Mouse (Mus musculus) heart, adult 2 months (tissue): Measurements from ENCODE around the gene Hras. TPM values are rescaled to one million over a fixed set of nuclear protein-coding genes. Genes with fewer than 3 reads are reported as not detected.
A peak's percentile ranks its signal among the peaks of the same experiment; 100 is the strongest.

Experiments
- DNase-seq, 2 experiments: peaks; one replicate each; pipeline ENCODE4 v3.0.0; 2021
- H3K27ac ChIP-seq: fragments of 200-600 bp; 2 replicates; pipeline ENCODE4 v1.8.1; 2022
- H3K27me3 ChIP-seq: fragments of 200-500 bp; 2 replicates; pipeline ENCODE4 v1.6.1; 2012; ENCODE audit warnings: mild to moderate bottlenecking, low read length, inconsistent platforms, mixed read lengths; ENCODE audit not compliant: control insufficient read depth, insufficient read depth
- H3K36me3 ChIP-seq: fragments of 200-500 bp; 2 replicates; pipeline ENCODE4 v1.6.1; 2012; ENCODE audit warnings: low read length, inconsistent platforms; ENCODE audit not compliant: control insufficient read depth, insufficient read depth
- H3K4me1 ChIP-seq: fragments of 200-500 bp; 2 replicates; pipeline ENCODE4 v1.6.1; 2011; ENCODE audit warnings: low read length; ENCODE audit not compliant: control insufficient read depth, insufficient read depth
- H3K4me3 ChIP-seq: fragments of 200-600 bp; 2 replicates; pipeline ENCODE4 v1.8.1; 2022
- H3K79me2 ChIP-seq: fragments of 200-500 bp; replicated peaks from 2 replicates; pipeline ENCODE4 v1.6.1; 2012; ENCODE audit warnings: mild to moderate bottlenecking, inconsistent platforms, low read length, moderate library complexity, mixed read lengths; ENCODE audit not compliant: control insufficient read depth, insufficient read depth
- H3K9ac ChIP-seq: fragments of 200-500 bp; 2 replicates; pipeline ENCODE4 v1.6.1; 2012; ENCODE audit warnings: low read depth, mild to moderate bottlenecking, control low read depth, inconsistent platforms, low read length, mixed read lengths
- CTCF ChIP-seq: fragments of 200-600 bp; IDR thresholded peaks from 2 replicates; pipeline ENCODE4 v1.8.1; 2022; ENCODE audit warnings: antibody characterized with exemption, mild to moderate bottlenecking, moderate library complexity
- EP300 ChIP-seq: fragments of 200-500 bp; IDR thresholded peaks from 2 replicates; pipeline ENCODE4 v1.6.1; 2011; ENCODE audit warnings: low read depth, low read length, control low read depth; ENCODE audit not compliant: insufficient read depth
- POLR2A ChIP-seq: fragments of 200-500 bp; IDR thresholded peaks from 2 replicates; pipeline ENCODE4 v1.6.1; 2011; ENCODE audit warnings: mild to moderate bottlenecking, low read depth, low read length, control low read depth; ENCODE audit not compliant: insufficient read depth
- WGBS: fragments of 180-500 bp; shearing (Covaris S2); methylation state at CpG from one replicate; pipeline ENCODE4 v1.1.7; 2018; 5-methylcytosine and 5-hydroxymethylcytosine counted together
- intact Hi-C: fragments of 180-260 bp; cut with DNase I; formaldehyde crosslinking; loops from one replicate; pipeline ENCODE4 v1.15.1; 2025
- microRNA-seq, 2 experiments: library from miRNA; unstranded; fragments of <30 nt; microRNA quantifications; one replicate each; pipeline ENCODE4 v1.2.0; 2021
- polyA plus RNA-seq: library from polyadenylated mRNA; depleted of rRNA; stranded (reverse); fragments of >200 nt; gene quantifications from 2 replicates; pipeline ENCODE4 v1.2.3, GENCODE M21; 2012; rRNA removed
- total RNA-seq, 2 experiments: library from RNA; stranded (reverse); gene quantifications; 2 replicates each; pipeline ENCODE4 v1.2.3; 2021

Gene Hras
- total and polyA plus RNA-seq, 3 experiments: 63.7 to 105 (median 90.8) TPM

- no peak for DNase-seq
- Histone ChIP-seq H3K4me1 (peaks cover 2% of the 10 kb centered on the region; the same call in 1 of the 2 replicates), H3K27ac (no peak overlapping the region), H3K27me3 (no peaks in the 10 kb centered on the region), H3K9ac (no peak overlapping the region), H3K79me2 (0 out of 2 replicates have a peak, but pooled peaks cover 2% of the 10 kb centered on the region), H3K36me3 (no peaks in the 10 kb centered on the region), H3K4me3 (no peak overlapping the region)
- intact Hi-C loops: no loop called here
- WGBS: 81% methylated on average over 2 of the region's 2 CpGs
- TF ChIP-seq POLR2A: no peak
- TF ChIP-seq EP300: no peak
- no peak for TF ChIP-seq CTCF
Observed at GRCm38 (mm10) chr7:141143861-141144260, 49.9 kb downstream of the Hras start.

- H3K4me3 ChIP-seq: no peak overlapping the region
- no peak overlapping the region for H3K9ac ChIP-seq
- intact Hi-C loops: no loop called here
- H3K4me1 ChIP-seq: peaks cover 2% of the 10 kb centered on the region; the same call in 1 of the 2 replicates
- no peaks in the 10 kb centered on the region for H3K36me3 ChIP-seq
- H3K27ac ChIP-seq: no peak overlapping the region
- 0 out of 2 replicates have a peak, but pooled peaks cover 3% of the 10 kb centered on the region for H3K79me2 ChIP-seq
- TF ChIP-seq POLR2A: no peak
- TF ChIP-seq CTCF: peak; percentile 62
- TF ChIP-seq EP300: no peak
- WGBS: 59% methylated on average over 5 of the region's 5 CpGs
- H3K27me3 ChIP-seq: no peaks in the 10 kb centered on the region
- DNase-seq: no peak
Observed at GRCm38 (mm10) chr7:141143112-141143511, 50.7 kb downstream of the Hras start.

GRCm38 (mm10) chr7:141141326-141141725, 52.5 kb downstream of the Hras start:
- Histone ChIP-seq H3K4me3 (no peak overlapping the region), H3K27me3 (no peaks in the 10 kb centered on the region), H3K79me2 (peaks cover 3% of the 10 kb centered on the region; the same call in 1 of the 2 replicates), H3K4me1 (peaks cover 2% of the 10 kb centered on the region; the same call in 1 of the 2 replicates), H3K27ac (no peak overlapping the region), H3K9ac (no peak overlapping the region), H3K36me3 (no peaks in the 10 kb centered on the region; the same call in 1 of the 2 replicates)
- WGBS: 80% methylated on average over 4 of the region's 4 CpGs
- TF ChIP-seq EP300 (no peak), CTCF (no peak), POLR2A (no peak)
- intact Hi-C loops: no loop called here
- DNase-seq: no peak

Small RNA genes within 50 kb of the gene (microRNA-seq; reads per million reads assigned to microRNA genes)
- gene Mir210: 109 to 471 reads per million in 2 experiments

Other genes starting within 250 kb of the Hras start
- gene Ifitm5, start 243.7 kb downstream of the Hras start, total RNA-seq: under 1 TPM; 0.32 to 0.34 TPM
- gene Ifitm5, start 243.7 kb downstream of the Hras start, polyA plus RNA-seq: 1.1 and 2.0 TPM in 2 replicates
- gene Gm45717, start 238.1 kb downstream of the Hras start, total RNA-seq: not detected
- gene Gm45717, start 238.1 kb downstream of the Hras start, polyA plus RNA-seq: not detected in 2 replicates
- 100 to 1,000 TPM; 107 to 113 TPM for gene Ifitm2, start 238.0 kb downstream of the Hras start, total RNA-seq
- 368 and 425 TPM in 2 replicates for gene Ifitm2, start 238.0 kb downstream of the Hras start, polyA plus RNA-seq
- 1 to 10 TPM; 6.1 to 7.7 TPM for gene Ifitm1, start 226.8 kb downstream of the Hras start, total RNA-seq
- gene Ifitm1, start 226.8 kb downstream of the Hras start, polyA plus RNA-seq: 16.1 and 52.2 TPM in 2 replicates
- 100 to 1,000 TPM; 115 to 123 TPM for gene Ifitm3, start 183.2 kb downstream of the Hras start, total RNA-seq
- 274 and 332 TPM in 2 replicates for gene Ifitm3, start 183.2 kb downstream of the Hras start, polyA plus RNA-seq
- gene Ifitm6, start 176.1 kb downstream of the Hras start, total RNA-seq: 1 to 10 TPM in 1 of 2 experiments, under 1 TPM in 1; 0.36 to 1.0 TPM
- 4.6 and 5.1 TPM in 2 replicates for gene Ifitm6, start 176.1 kb downstream of the Hras start, polyA plus RNA-seq
- not detected for gene Gm17387, start 164.9 kb downstream of the Hras start, total RNA-seq
- not detected in 2 replicates for gene Gm17387, start 164.9 kb downstream of the Hras start, polyA plus RNA-seq
- gene B4galnt4, start 132.9 kb downstream of the Hras start, total RNA-seq: under 1 TPM in 1 of 2 experiments, not detected in 1; 0.07 TPM
- 0.04 and 0.06 TPM in 2 replicates for gene B4galnt4, start 132.9 kb downstream of the Hras start, polyA plus RNA-seq
- gene Pkp3, start 115.8 kb downstream of the Hras start, total RNA-seq: under 1 TPM; 0.20 to 0.21 TPM
- gene Pkp3, start 115.8 kb downstream of the Hras start, polyA plus RNA-seq: 0.35 and 1.6 TPM in 2 replicates
- 1 to 10 TPM; 4.5 to 7.0 TPM for gene Sigirr, start 93.4 kb downstream of the Hras start, total RNA-seq
- gene Sigirr, start 93.4 kb downstream of the Hras start, polyA plus RNA-seq: 9.4 and 10.2 TPM in 2 replicates
- gene Ano9, start 76.2 kb downstream of the Hras start, total RNA-seq: under 1 TPM in 1 of 2 experiments, not detected in 1; 0.39 TPM
- 0.09 and 0.53 TPM in 2 replicates for gene Ano9, start 76.2 kb downstream of the Hras start, polyA plus RNA-seq
- gene Ptdss2, start 71.6 kb downstream of the Hras start, total RNA-seq: 10 to 100 TPM; 25.9 to 29.7 TPM
- gene Ptdss2, start 71.6 kb downstream of the Hras start, polyA plus RNA-seq: 22.4 and 39.2 TPM in 2 replicates
- 10 to 100 TPM; 62.9 to 73.9 TPM for gene Rnh1, start 21.1 kb downstream of the Hras start, total RNA-seq
- 73.2 and 96.7 TPM in 2 replicates for gene Rnh1, start 21.1 kb downstream of the Hras start, polyA plus RNA-seq
- gene Lrrc56, start 152 bp upstream of the Hras start, total RNA-seq: 1 to 10 TPM; 2.3 to 3.1 TPM
- gene Lrrc56, start 152 bp upstream of the Hras start, polyA plus RNA-seq: 4.6 and 4.9 TPM in 2 replicates
- gene Lmntd2, start 20.1 kb upstream of the Hras start, total RNA-seq: not detected
- 0.18 and 0.20 TPM in 2 replicates for gene Lmntd2, start 20.1 kb upstream of the Hras start, polyA plus RNA-seq
- under 1 TPM; 0.25 to 0.42 TPM for gene Rassf7, start 21.9 kb upstream of the Hras start, total RNA-seq
- gene Rassf7, start 21.9 kb upstream of the Hras start, polyA plus RNA-seq: 2.2 and 3.3 TPM in 2 replicates
- gene Phrf1, start 34.8 kb upstream of the Hras start, total RNA-seq: 10 to 100 TPM; 26.8 to 32.1 TPM
- 8.9 and 10.2 TPM in 2 replicates for gene Phrf1, start 34.8 kb upstream of the Hras start, polyA plus RNA-seq
- 1 to 10 TPM; 3.3 to 3.4 TPM for gene Irf7, start 72.5 kb upstream of the Hras start, total RNA-seq
- gene Irf7, start 72.5 kb upstream of the Hras start, polyA plus RNA-seq: 24.6 and 25.2 TPM in 2 replicates
- not detected for gene Cdhr5, start 82.8 kb upstream of the Hras start, total RNA-seq
- 0.26 TPM in 1 of 2 replicates, not detected in the other for gene Cdhr5, start 82.8 kb upstream of the Hras start, polyA plus RNA-seq
- gene Sct, start 85.1 kb upstream of the Hras start, total RNA-seq: not detected
- gene Sct, start 85.1 kb upstream of the Hras start, polyA plus RNA-seq: not detected in 2 replicates
- not detected for gene Drd4, start 98.0 kb upstream of the Hras start, total RNA-seq
- 0.04 TPM in 1 of 2 replicates, not detected in the other for gene Drd4, start 98.0 kb upstream of the Hras start, polyA plus RNA-seq
- 10 to 100 TPM; 10.8 to 13.5 TPM for gene Deaf1, start 133.7 kb upstream of the Hras start, total RNA-seq
- 9.7 and 9.8 TPM in 2 replicates for gene Deaf1, start 133.7 kb upstream of the Hras start, polyA plus RNA-seq
- gene Tmem80, start 133.7 kb upstream of the Hras start, total RNA-seq: 10 to 100 TPM; 13.5 to 14.9 TPM
- 28.9 and 34.5 TPM in 2 replicates for gene Tmem80, start 133.7 kb upstream of the Hras start, polyA plus RNA-seq
- 1 to 10 TPM; 3.8 to 4.3 TPM for gene Eps8l2, start 144.9 kb upstream of the Hras start, total RNA-seq
- 5.8 and 8.9 TPM in 2 replicates for gene Eps8l2, start 144.9 kb upstream of the Hras start, polyA plus RNA-seq
- gene Taldo1, start 198.2 kb upstream of the Hras start, total RNA-seq: 100 to 1,000 TPM; 110 to 116 TPM
- 132 and 135 TPM in 2 replicates for gene Taldo1, start 198.2 kb upstream of the Hras start, polyA plus RNA-seq
- gene Gatd1, start 220.1 kb upstream of the Hras start, total RNA-seq: 10 to 100 TPM; 13.4 to 14.9 TPM
- 23.4 and 29.5 TPM in 2 replicates for gene Gatd1, start 220.1 kb upstream of the Hras start, polyA plus RNA-seq
- 1 to 10 TPM; 1.0 to 1.4 TPM for gene Cend1, start 235.5 kb upstream of the Hras start, total RNA-seq
- gene Cend1, start 235.5 kb upstream of the Hras start, polyA plus RNA-seq: 1.8 and 2.6 TPM in 2 replicates
- 10 to 100 TPM; 55.8 to 72.6 TPM for gene Slc25a22, start 243.9 kb upstream of the Hras start, total RNA-seq
- gene Slc25a22, start 243.9 kb upstream of the Hras start, polyA plus RNA-seq: 85.8 and 88.9 TPM in 2 replicates